9 mouse cellular contexts compared by ENCODE assay signal in genomic region chr14:48537795-48538766, GRCm38 (mm10).
A peak's percentile ranks its signal among the peaks of the same experiment; 100 is the strongest.
DNase-seq lines count a peak whose midpoint lies in the region; ATAC-seq and TF ChIP-seq lines count a peak whose summit lies in the region.
"Had no signal": no experiment of that assay in that cellular context is flagged by ENCODE, and none has a peak within 500 bp of the region (broad histone marks: within the 10 kb centered on the region; RNA-seq: fewer than 3 reads in every experiment).

No protein-coding gene starts in this region.

- TF ChIP-seq POLR2A in lung, adult 2 months (IDR thresholded peaks at IDR 0.05; ENCODE audit: borderline replicate concordance, extremely low read depth, low read depth, low read length), result no peak
- no peak for TF ChIP-seq POLR2A in heart, adult 2 months (IDR thresholded peaks at IDR 0.05; ENCODE audit: insufficient read depth, low read depth, low read length)

- intact Hi-C loops in heart, adult 2 months (cut with DNase I), result no loop called here

- no peaks in the 10 kb centered on the region for H3K36me3 ChIP-seq in heart, adult 2 months (ENCODE audit: control insufficient read depth, insufficient read depth, low read length)
- no peaks in the 10 kb centered on the region for H3K36me3 ChIP-seq in midbrain, embryonic 14.5 days (ENCODE audit: control insufficient read depth, insufficient read depth, low read length)
- H3K36me3 ChIP-seq: limb, embryonic 15.5 days had no signal

- 59% methylated on average over 14 of the region's 14 CpGs for WGBS in lung, adult 2 months
- 56% methylated on average over 14 of the region's 14 CpGs for WGBS in heart, adult 2 months
- WGBS in midbrain, embryonic 14.5 days, result 45% methylated on average over 14 of the region's 14 CpGs

- no peak overlapping the region for H3K27ac ChIP-seq in heart, adult 2 months
- no peak overlapping the region for H3K27ac ChIP-seq in midbrain, embryonic 14.5 days (replicated peaks; ENCODE audit: low read depth, low read length)
- H3K27ac ChIP-seq: limb, embryonic 15.5 days had no signal

- no peak for TF ChIP-seq CTCF in lung, adult 2 months (IDR thresholded peaks at IDR 0.05; ENCODE audit: insufficient read depth, low read length)
- TF ChIP-seq CTCF in heart, adult 2 months (IDR thresholded peaks at IDR 0.05), result peak; percentile 53

- H3K4me3 ChIP-seq in lung, adult 2 months (replicated peaks; ENCODE audit: extremely low read depth, low read depth, low read length), result no peak overlapping the region
- no peak overlapping the region for H3K4me3 ChIP-seq in heart, adult 2 months
- no peak overlapping the region for H3K4me3 ChIP-seq in midbrain, embryonic 14.5 days (replicated peaks; ENCODE audit: low read depth, low read length)
- H3K4me3 ChIP-seq: limb, embryonic 15.5 days had no signal

- no peak overlapping the region for H3K9ac ChIP-seq in heart, adult 2 months (ENCODE audit: low read depth, low read length)
- H3K9ac ChIP-seq in midbrain, embryonic 14.5 days (replicated peaks; ENCODE audit: low read length), result no peak overlapping the region
- H3K9ac ChIP-seq: limb, embryonic 15.5 days had no signal

- H3K27me3 ChIP-seq in heart, adult 2 months (ENCODE audit: control insufficient read depth, insufficient read depth, low read length), result no peaks in the 10 kb centered on the region
- H3K27me3 ChIP-seq in midbrain, embryonic 14.5 days (ENCODE audit: control insufficient read depth, insufficient read depth, low read length), result peaks cover 9% of the 10 kb centered on the region
- H3K27me3 ChIP-seq: limb, embryonic 15.5 days had no signal

- no peaks in the 10 kb centered on the region for H3K9me3 ChIP-seq in midbrain, embryonic 14.5 days (ENCODE audit: control insufficient read depth, low read length)
- H3K9me3 ChIP-seq: limb, embryonic 15.5 days had no signal

- H3K4me2 ChIP-seq in midbrain, embryonic 14.5 days (ENCODE audit: low read length), result no peak overlapping the region
- H3K4me2 ChIP-seq: limb, embryonic 15.5 days had no signal

- no peaks in the 10 kb centered on the region for H3K4me1 ChIP-seq in lung, adult 2 months (ENCODE audit: control insufficient read depth, insufficient read depth, low read length)
- no peaks in the 10 kb centered on the region for H3K4me1 ChIP-seq in heart, adult 2 months (ENCODE audit: control insufficient read depth, insufficient read depth, low read length)
- no peaks in the 10 kb centered on the region; the same call in 1 of the 2 replicates for H3K4me1 ChIP-seq in midbrain, embryonic 14.5 days (ENCODE audit: control insufficient read depth, insufficient read depth, low read length)
- H3K4me1 ChIP-seq: limb, embryonic 15.5 days had no signal

- no peak for ATAC-seq in midbrain, embryonic 14.5 days (ENCODE audit: low FRiP score, low TSS enrichment)

- TF ChIP-seq EP300 in heart, adult 2 months (IDR thresholded peaks at IDR 0.05; ENCODE audit: insufficient read depth, low read depth, low read length), result no peak

- DNase-seq in cerebellum, postnatal 10 days, result peak; percentile 73 to 81
- no peak for DNase-seq in cerebellum, adult 9-11 months
- DNase-seq in lung, postnatal 10 days, result peak; percentile 8
- no peak for DNase-seq in lung, adult 2 months
- DNase-seq in heart, adult 2 months, result peak; percentile 40
- DNase-seq in midbrain, embryonic 14.5 days, result peak; percentile 49
- no peak for DNase-seq in left cerebral cortex, adult 11 months (ENCODE audit: low spot score)
- no peak for DNase-seq in lung, postnatal 36 days

- H3K79me2 ChIP-seq in heart, adult 2 months (replicated peaks; ENCODE audit: control insufficient read depth, insufficient read depth, low read length), result no peaks in the 10 kb centered on the region

Comparison
In these comparisons a context has a peak if more than half of its experiments do, and no peak if none do; other contexts are left out.
1. DNase-seq: peak in cerebellum, postnatal 10 days (2 of 2), lung, postnatal 10 days (single experiment), heart, adult 2 months (2 of 2) and midbrain, embryonic 14.5 days (single experiment); none in cerebellum, adult 9-11 months (single experiment), lung, adult 2 months (single experiment), left cerebral cortex, adult 11 months (single experiment) and lung, postnatal 36 days (single experiment).